ENCODE assay signal across 9 mouse cellular contexts in the genomic region with DNA sequence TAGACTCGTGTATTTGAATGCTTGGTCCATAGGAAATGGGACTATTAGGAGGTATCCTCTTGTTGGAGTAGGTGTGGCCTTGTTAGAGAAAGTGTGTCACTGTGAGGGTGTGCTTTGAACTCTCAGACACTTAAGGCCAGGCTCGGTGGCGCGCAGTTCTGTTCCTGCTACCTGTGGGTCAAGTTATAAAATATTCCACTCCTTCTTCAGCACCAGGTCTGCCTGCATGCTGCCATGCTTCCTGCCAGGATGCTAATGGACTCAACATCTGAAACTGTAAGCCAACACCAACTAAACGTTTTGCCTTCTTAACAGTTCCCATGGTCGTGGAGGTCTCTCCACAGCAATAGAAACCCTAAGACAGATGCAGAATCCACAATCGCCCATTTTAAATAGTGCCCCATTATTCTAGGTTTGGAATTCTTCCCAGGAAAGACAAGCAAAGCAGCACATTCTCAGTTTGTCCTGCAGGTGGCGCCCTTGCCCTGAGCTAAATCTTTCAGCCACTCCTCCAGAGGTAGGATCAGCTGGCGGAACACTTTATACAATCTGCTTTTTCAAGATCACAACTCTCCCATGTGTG.
DNase-seq lines count a peak whose midpoint lies in the region; ATAC-seq and TF ChIP-seq lines count a peak whose summit lies in the region.
"Had no signal": no experiment of that assay in that cellular context is flagged by ENCODE, and none has a peak within 500 bp of the region (broad histone marks: within the 10 kb centered on the region; RNA-seq: fewer than 3 reads in every experiment).

No protein-coding gene starts in this region.

- H3K27me3 ChIP-seq in heart, adult 2 months (ENCODE audit: control insufficient read depth, insufficient read depth, low read length): no peaks in the 10 kb centered on the region
- no peaks in the 10 kb centered on the region for H3K27me3 ChIP-seq in heart, embryonic 11.5 days (ENCODE audit: control insufficient read depth, insufficient read depth, low read length)
- H3K27me3 ChIP-seq in cerebellum, adult 2 months (ENCODE audit: control insufficient read depth, insufficient read depth, low read length): no peaks in the 10 kb centered on the region
- H3K27me3 ChIP-seq in midbrain, embryonic 14.5 days (ENCODE audit: control insufficient read depth, insufficient read depth, low read length): no peaks in the 10 kb centered on the region
- no peaks in the 10 kb centered on the region for H3K27me3 ChIP-seq in stomach, postnatal 0 days (ENCODE audit: control insufficient read depth, insufficient read depth, low read length)

- TF ChIP-seq EP300 in heart, adult 2 months (IDR thresholded peaks at IDR 0.05; ENCODE audit: insufficient read depth, low read depth, low read length): 0 out of 2 replicates have a peak, but pooled peaks have one; percentile 47
- no peak for TF ChIP-seq EP300 in stomach, postnatal 0 days (optimal IDR thresholded peaks at IDR 0.05)

- no peak overlapping the region for H3K9ac ChIP-seq in heart, adult 2 months (ENCODE audit: low read depth, low read length)
- H3K9ac ChIP-seq in heart, embryonic 11.5 days (ENCODE audit: low read depth, low read length): no peak overlapping the region
- no peak overlapping the region for H3K9ac ChIP-seq in midbrain, embryonic 14.5 days (replicated peaks; ENCODE audit: low read length)
- H3K9ac ChIP-seq in stomach, postnatal 0 days (ENCODE audit: low read length): no peak overlapping the region

- peak; percentile 94 for TF ChIP-seq CTCF in heart, adult 2 months (IDR thresholded peaks at IDR 0.05)
- peak; percentile 92 for TF ChIP-seq CTCF in cerebellum, adult 2 months (IDR thresholded peaks at IDR 0.05; ENCODE audit: borderline replicate concordance, insufficient read depth, low read depth, low read length)
- peak; percentile 92 for TF ChIP-seq CTCF in left cerebral cortex, adult 2 months (IDR thresholded peaks at IDR 0.05)
- TF ChIP-seq CTCF in stomach, postnatal 0 days (IDR thresholded peaks at IDR 0.05; ENCODE audit: low read depth): peak; percentile 94

- TF ChIP-seq POLR2A in heart, adult 2 months (IDR thresholded peaks at IDR 0.05; ENCODE audit: insufficient read depth, low read depth, low read length): no peak
- no peak for TF ChIP-seq POLR2A in cerebellum, adult 2 months (IDR thresholded peaks at IDR 0.05; ENCODE audit: borderline replicate concordance, insufficient read depth, low read length)

- ATAC-seq in heart, embryonic 11.5 days (replicated peaks; ENCODE audit: insufficient number of reproducible peaks, low FRiP score, low TSS enrichment): no peak
- ATAC-seq in frontal cortex, adult (ENCODE audit: low TSS enrichment): peak; percentile 92
- ATAC-seq in midbrain, embryonic 14.5 days (ENCODE audit: low FRiP score, low TSS enrichment): peak; percentile 67; the same call in 1 of the 2 replicates
- ATAC-seq in stomach, postnatal 0 days (ENCODE audit: low FRiP score, low TSS enrichment): no peak

- no peaks in the 10 kb centered on the region for H3K79me2 ChIP-seq in heart, adult 2 months (replicated peaks; ENCODE audit: control insufficient read depth, insufficient read depth, low read length)

- no peak overlapping the region for H3K27ac ChIP-seq in heart, adult 2 months
- no peak overlapping the region for H3K27ac ChIP-seq in heart, embryonic 11.5 days (ENCODE audit: low read depth, low read length)
- H3K27ac ChIP-seq in cerebellum, adult 2 months (ENCODE audit: insufficient read depth, low read length): no peak overlapping the region
- no peak overlapping the region for H3K27ac ChIP-seq in left cerebral cortex, adult 2 months
- H3K27ac ChIP-seq in midbrain, embryonic 14.5 days (replicated peaks; ENCODE audit: low read depth, low read length): no peak overlapping the region
- no peak overlapping the region for H3K27ac ChIP-seq in stomach, postnatal 0 days (replicated peaks)

- DNase-seq in heart, adult 2 months: peak; percentile 48 to 68
- peak; percentile 62 to 78 for DNase-seq in cerebellum, adult 2 months
- peak; percentile 39 for DNase-seq in hindlimb bud, embryonic 11.5 days (ENCODE audit: extremely low spot score, low read depth, low spot score)
- peak; percentile 72 to 79 for DNase-seq in left cerebral cortex, adult 2 months (ENCODE audit: extremely low spot score in 1 of 2, low spot score in 2 of 2)
- peak; percentile 91 for DNase-seq in midbrain, embryonic 14.5 days
- peak; percentile 80 for DNase-seq in stomach, postnatal 0 days (ENCODE audit: low spot score)

- no peak overlapping the region for H3K4me3 ChIP-seq in heart, adult 2 months
- no peak overlapping the region for H3K4me3 ChIP-seq in heart, embryonic 11.5 days (ENCODE audit: low read depth, low read length)
- H3K4me3 ChIP-seq in cerebellum, adult 2 months (replicated peaks; ENCODE audit: insufficient read depth, low read depth, low read length): no peak overlapping the region
- no peak overlapping the region for H3K4me3 ChIP-seq in left cerebral cortex, adult 2 months
- H3K4me3 ChIP-seq in midbrain, embryonic 14.5 days (replicated peaks; ENCODE audit: low read depth, low read length): no peak overlapping the region
- no peak overlapping the region for H3K4me3 ChIP-seq in stomach, postnatal 0 days (ENCODE audit: low read depth, low read length)
- H3K4me3 ChIP-seq: myocyte had no signal

- H3K36me3 ChIP-seq in heart, adult 2 months (ENCODE audit: control insufficient read depth, insufficient read depth, low read length): no peaks in the 10 kb centered on the region
- H3K36me3 ChIP-seq in heart, embryonic 11.5 days (ENCODE audit: control insufficient read depth, insufficient read depth, low read length): no peaks in the 10 kb centered on the region
- H3K36me3 ChIP-seq in midbrain, embryonic 14.5 days (ENCODE audit: control insufficient read depth, insufficient read depth, low read length): no peaks in the 10 kb centered on the region
- H3K36me3 ChIP-seq in stomach, postnatal 0 days (ENCODE audit: control insufficient read depth, insufficient read depth, low read length): no peaks in the 10 kb centered on the region

- 13% methylated on average over 9 of the region's 9 CpGs for WGBS in heart, adult 2 months
- WGBS in heart, embryonic 11.5 days (ENCODE audit: insufficient replicate concordance): 20% methylated on average over 9 of the region's 9 CpGs
- WGBS in cerebellum, adult 2 months: 30% methylated on average over 9 of the region's 9 CpGs
- WGBS in midbrain, embryonic 14.5 days: 26% methylated on average over 9 of the region's 9 CpGs
- 20% methylated on average over 9 of the region's 9 CpGs for WGBS in stomach, postnatal 0 days

- H3K4me1 ChIP-seq in heart, adult 2 months (ENCODE audit: control insufficient read depth, insufficient read depth, low read length): no peaks in the 10 kb centered on the region
- H3K4me1 ChIP-seq in heart, embryonic 11.5 days (ENCODE audit: control insufficient read depth, insufficient read depth, low read length): no peaks in the 10 kb centered on the region
- H3K4me1 ChIP-seq in cerebellum, adult 2 months (ENCODE audit: control insufficient read depth, insufficient read depth, low read length): no peaks in the 10 kb centered on the region
- no peaks in the 10 kb centered on the region for H3K4me1 ChIP-seq in midbrain, embryonic 14.5 days (ENCODE audit: control insufficient read depth, insufficient read depth, low read length)
- no peaks in the 10 kb centered on the region for H3K4me1 ChIP-seq in stomach, postnatal 0 days (replicated peaks; ENCODE audit: control insufficient read depth, insufficient read depth)

- no peaks in the 10 kb centered on the region for H3K9me3 ChIP-seq in heart, embryonic 11.5 days (replicated peaks; ENCODE audit: control insufficient read depth, low read length)
- no peaks in the 10 kb centered on the region for H3K9me3 ChIP-seq in midbrain, embryonic 14.5 days (ENCODE audit: control insufficient read depth, low read length)
- no peaks in the 10 kb centered on the region for H3K9me3 ChIP-seq in stomach, postnatal 0 days (ENCODE audit: control insufficient read depth, low read length)

- no peak overlapping the region for H3K4me2 ChIP-seq in heart, embryonic 11.5 days
- H3K4me2 ChIP-seq in midbrain, embryonic 14.5 days (ENCODE audit: low read length): no peak overlapping the region
- no peak overlapping the region for H3K4me2 ChIP-seq in stomach, postnatal 0 days (replicated peaks; ENCODE audit: low read depth)

- intact Hi-C loops in heart, adult 2 months (cut with DNase I): loop anchor here (1.0 to 10.0 kb wide), 2 partner anchors 157 to 1270 kb away; no protein-coding TSS in a partner anchor
- intact Hi-C loops in left cerebral cortex, adult 2 months (cut with DNase I): loop anchor here (1.0 to 10.0 kb wide), 3 partner anchors 157 to 1270 kb away; no protein-coding TSS in a partner anchor

Comparison
In these comparisons a context has a peak if more than half of its experiments do, and no peak if none do; other contexts are left out.
1. DNase-seq: peak in every context shown above with its lines; median percentile 91 in midbrain, embryonic 14.5 days; 80 in stomach, postnatal 0 days; 76 in left cerebral cortex, adult 2 months; 70 in cerebellum, adult 2 months; 58 in heart, adult 2 months; 39 in hindlimb bud, embryonic 11.5 days.
2. ATAC-seq: peak in frontal cortex, adult (single experiment) and midbrain, embryonic 14.5 days (single experiment); none in heart, embryonic 11.5 days (single experiment) and stomach, postnatal 0 days (single experiment).
3. Peak in every context shown above with its lines, with median percentiles within 50 percentile points of each other: CTCF ChIP-seq.